Mouse (Mus musculus): ENCODE data around the gene Gm16506.
"Not testable (repeated sequence)": the region's sequence is repeated elsewhere in the genome, so short reads cannot be mapped to it uniquely, and the experiment has no call there.

Gm16506 gene

DNA sequence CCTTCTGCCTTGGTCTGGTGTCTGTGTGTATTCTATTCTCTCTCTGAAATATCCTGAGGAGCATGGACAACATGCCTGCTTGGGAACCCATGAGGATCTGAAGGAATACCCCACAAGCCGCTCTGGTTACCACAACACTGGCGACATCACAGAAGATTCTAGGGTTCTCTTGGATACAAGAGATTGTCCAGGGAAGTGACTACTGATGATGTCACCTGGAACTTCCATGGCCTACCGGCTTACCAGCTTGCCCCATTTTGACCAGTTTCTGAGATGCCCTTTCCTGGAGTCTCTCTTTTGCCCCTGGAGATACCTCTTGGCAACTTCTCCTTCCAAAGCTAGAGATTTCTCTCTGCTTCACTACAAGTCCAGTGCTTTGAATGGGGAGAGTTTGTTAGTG lies at the start of gene Gm16506:
TSS of gene Gm16506 (minus strand) at position 101 of the 400 bp plus-strand sequence.
- not testable (repeated sequence) for ATAC-seq (ENCODE audit: insufficient number of reproducible peaks, low FRiP score, low TSS enrichment)

- ATAC-seq (ENCODE audit: insufficient number of reproducible peaks, low FRiP score, low TSS enrichment) = not testable (repeated sequence)
Measured at GRCm38 (mm10) chr14:43747566-43747965, 20.3 kb upstream of the Gm16506 start, which contains the start of gene Gm6526. Gm6526 (plus strand) TSS chr14:43747866.

DNA sequence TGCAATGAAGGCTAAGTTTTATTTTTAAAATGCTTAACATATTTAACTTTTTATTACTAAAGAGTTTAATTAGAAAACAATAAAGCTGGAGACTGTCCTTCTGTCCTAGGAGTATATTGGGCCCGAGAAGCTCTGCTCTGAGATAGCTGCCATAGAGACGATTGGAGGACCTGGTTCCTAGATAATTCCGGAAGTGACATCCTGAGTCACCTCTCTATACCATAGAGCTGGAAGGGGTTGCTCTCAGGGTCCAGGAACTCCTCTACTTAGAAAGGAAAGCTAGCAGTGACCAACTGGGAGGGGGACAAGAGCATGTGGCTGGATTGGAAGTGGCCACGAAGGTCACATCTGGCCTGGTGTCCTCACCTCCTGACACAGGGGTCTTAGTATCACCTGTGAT lies 29.7 kb downstream of the Gm16506 start, which contains the start of gene Gm7324:
TSS of gene Gm7324 (plus strand) at position 208 of the 400 bp plus-strand sequence.
- not testable (repeated sequence) for ATAC-seq (ENCODE audit: insufficient number of reproducible peaks, low FRiP score, low TSS enrichment)

- ATAC-seq (ENCODE audit: insufficient number of reproducible peaks, low FRiP score, low TSS enrichment) = not testable (repeated sequence)
Measured at GRCm38 (mm10) chr14:43677099-43677498, 50.2 kb downstream of the Gm16506 start, which contains the start of gene Gm8165. Gm8165 (minus strand) TSS chr14:43677199.
